Mouse (Mus musculus): ENCODE measurements at regions not wholly inside any gene's neighbourhood (a gene's known extent, or its start where the extent isn't known, plus 50 kb on each side); places are given as distances from the start of the nearest gene placed in this dataset.

- Histone ChIP-seq H3K9ac (ENCODE audit: insufficient read depth, low read depth, low read length, poor library complexity, severe bottlenecking) (no peak overlapping the region), H3K9me3 (ENCODE audit: control insufficient read depth, insufficient read depth, low read depth, low read length) (no peaks in the 10 kb centered on the region), H3K27ac (ENCODE audit: insufficient read depth, low read depth, low read length, poor library complexity, severe bottlenecking) (no peak overlapping the region), H3K4me3 (ENCODE audit: insufficient read depth in 1 of 2, low read depth in 1 of 2, low read length in 2 of 2, poor library complexity in 1 of 2, severe bottlenecking in 1 of 2) (no peak overlapping the region), H3K4me1 (ENCODE audit: control insufficient read depth in 2 of 2, insufficient read depth in 2 of 2, low read length in 2 of 2, poor library complexity in 1 of 2) (no peaks in the 10 kb centered on the region), H3K36me3 (ENCODE audit: control insufficient read depth, insufficient read depth, low read length, poor library complexity, severe bottlenecking) (no peaks in the 10 kb centered on the region)
- in situ Hi-C loops (cut with MboI; ENCODE audit: low sequenced_read_pairs in 2 of 2, unreplicated experiment in 2 of 2), result no loop called here
- no peak for DNase-seq (ENCODE audit: low read depth, low spot score)
- TF ChIP-seq MAFK (IDR thresholded peaks at IDR 0.05; ENCODE audit: insufficient read depth, low read depth, low read length), result no peak
- TF ChIP-seq CHD2 (IDR thresholded peaks at IDR 0.05; ENCODE audit: low read depth, low read length), result no peak
- TF ChIP-seq HCFC1 (IDR thresholded peaks at IDR 0.05; ENCODE audit: borderline replicate concordance, insufficient read depth, low read length), result no peak
- TF ChIP-seq ZNF384 (IDR thresholded peaks at IDR 0.05; ENCODE audit: low read depth, low read length), result no peak
- no peak for TF ChIP-seq ZC3H11A (IDR thresholded peaks at IDR 0.05; ENCODE audit: borderline replicate concordance, low read depth, low read length)
Observed at GRCm38 (mm10) chr10:43750854-43751253, 150.7 kb downstream of the Qrsl1 start.

GRCm38 (mm10) chr10:43751881-43752675, 149.5 kb downstream of the Qrsl1 start:
- Histone ChIP-seq H3K9me3 (ENCODE audit: control insufficient read depth, insufficient read depth, low read depth, low read length) (no peaks in the 10 kb centered on the region), H3K4me1 (ENCODE audit: control insufficient read depth in 2 of 2, insufficient read depth in 2 of 2, low read length in 2 of 2, poor library complexity in 1 of 2) (no peaks in the 10 kb centered on the region), H3K4me3 (ENCODE audit: insufficient read depth in 1 of 2, low read depth in 1 of 2, low read length in 2 of 2, poor library complexity in 1 of 2, severe bottlenecking in 1 of 2) (no peak overlapping the region), H3K9ac (ENCODE audit: insufficient read depth, low read depth, low read length, poor library complexity, severe bottlenecking) (no peak overlapping the region), H3K36me3 (ENCODE audit: control insufficient read depth, insufficient read depth, low read length, poor library complexity, severe bottlenecking) (no peaks in the 10 kb centered on the region), H3K27ac (ENCODE audit: insufficient read depth, low read depth, low read length, poor library complexity, severe bottlenecking) (no peak overlapping the region)
- DNase-seq (ENCODE audit: low read depth, low spot score), result no peak
- in situ Hi-C loops (cut with MboI; ENCODE audit: low sequenced_read_pairs in 2 of 2, unreplicated experiment in 2 of 2), result no loop called here
- TF ChIP-seq HCFC1 (IDR thresholded peaks at IDR 0.05; ENCODE audit: borderline replicate concordance, insufficient read depth, low read length) (no peak), MAFK (IDR thresholded peaks at IDR 0.05; ENCODE audit: insufficient read depth, low read depth, low read length) (no peak), ZNF384 (IDR thresholded peaks at IDR 0.05; ENCODE audit: low read depth, low read length) (no peak)

DNA sequence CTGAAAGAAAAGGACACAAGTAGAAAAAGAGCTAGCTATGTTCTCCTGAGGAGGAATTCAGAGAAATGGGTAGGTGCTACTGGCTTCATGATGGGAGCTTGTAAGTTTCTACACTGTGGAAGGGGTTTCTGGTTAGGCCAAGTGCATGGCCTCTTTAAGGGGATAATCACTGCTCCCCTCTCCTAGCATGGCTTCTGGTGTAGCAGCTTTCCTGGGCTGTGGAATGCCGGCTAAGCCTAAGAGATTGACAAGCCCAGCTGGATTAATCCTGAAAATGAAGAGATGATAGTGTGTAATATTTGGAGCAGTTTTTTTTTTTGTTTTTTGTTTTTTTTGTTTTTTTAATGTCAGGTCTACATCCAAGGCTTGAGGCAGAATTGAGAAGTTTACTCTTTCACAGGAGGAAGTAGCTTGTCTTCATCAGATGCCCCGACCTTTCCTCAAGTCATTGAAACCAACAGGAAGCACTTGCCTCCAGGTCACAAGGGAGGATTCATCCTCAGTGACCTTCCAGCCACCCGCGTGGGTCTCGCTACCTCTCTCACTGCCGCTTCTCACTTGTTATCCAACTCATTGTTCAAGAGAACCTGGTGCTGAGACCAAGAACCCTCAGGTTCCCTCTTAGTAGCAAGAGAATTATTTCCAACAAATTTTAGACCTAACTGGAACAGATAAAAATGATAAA, 144.5 kb downstream of the Qrsl1 start:
- Histone ChIP-seq H3K27ac (ENCODE audit: insufficient read depth, low read depth, low read length, poor library complexity, severe bottlenecking) (no peak overlapping the region), H3K4me1 (ENCODE audit: control insufficient read depth in 2 of 2, insufficient read depth in 2 of 2, low read length in 2 of 2, poor library complexity in 1 of 2) (no peaks in the 10 kb centered on the region), H3K36me3 (ENCODE audit: control insufficient read depth, insufficient read depth, low read length, poor library complexity, severe bottlenecking) (no peaks in the 10 kb centered on the region), H3K9ac (ENCODE audit: insufficient read depth, low read depth, low read length, poor library complexity, severe bottlenecking) (no peak overlapping the region), H3K4me3 (ENCODE audit: insufficient read depth in 1 of 2, low read depth in 1 of 2, low read length in 2 of 2, poor library complexity in 1 of 2, severe bottlenecking in 1 of 2) (no peak overlapping the region), H3K9me3 (ENCODE audit: control insufficient read depth, insufficient read depth, low read depth, low read length) (no peaks in the 10 kb centered on the region)
- in situ Hi-C loops (cut with MboI; ENCODE audit: low sequenced_read_pairs in 2 of 2, unreplicated experiment in 2 of 2), result no loop called here
- no peak for DNase-seq (ENCODE audit: low read depth, low spot score)
- TF ChIP-seq HCFC1 (IDR thresholded peaks at IDR 0.05; ENCODE audit: borderline replicate concordance, insufficient read depth, low read length), result no peak
- no peak for TF ChIP-seq ZNF384 (IDR thresholded peaks at IDR 0.05; ENCODE audit: low read depth, low read length)
- no peak for TF ChIP-seq ZC3H11A (IDR thresholded peaks at IDR 0.05; ENCODE audit: borderline replicate concordance, low read depth, low read length)
- no peak for TF ChIP-seq MAFK (IDR thresholded peaks at IDR 0.05; ENCODE audit: insufficient read depth, low read depth, low read length)
- TF ChIP-seq CHD2 (IDR thresholded peaks at IDR 0.05; ENCODE audit: low read depth, low read length), result no peak

DNA sequence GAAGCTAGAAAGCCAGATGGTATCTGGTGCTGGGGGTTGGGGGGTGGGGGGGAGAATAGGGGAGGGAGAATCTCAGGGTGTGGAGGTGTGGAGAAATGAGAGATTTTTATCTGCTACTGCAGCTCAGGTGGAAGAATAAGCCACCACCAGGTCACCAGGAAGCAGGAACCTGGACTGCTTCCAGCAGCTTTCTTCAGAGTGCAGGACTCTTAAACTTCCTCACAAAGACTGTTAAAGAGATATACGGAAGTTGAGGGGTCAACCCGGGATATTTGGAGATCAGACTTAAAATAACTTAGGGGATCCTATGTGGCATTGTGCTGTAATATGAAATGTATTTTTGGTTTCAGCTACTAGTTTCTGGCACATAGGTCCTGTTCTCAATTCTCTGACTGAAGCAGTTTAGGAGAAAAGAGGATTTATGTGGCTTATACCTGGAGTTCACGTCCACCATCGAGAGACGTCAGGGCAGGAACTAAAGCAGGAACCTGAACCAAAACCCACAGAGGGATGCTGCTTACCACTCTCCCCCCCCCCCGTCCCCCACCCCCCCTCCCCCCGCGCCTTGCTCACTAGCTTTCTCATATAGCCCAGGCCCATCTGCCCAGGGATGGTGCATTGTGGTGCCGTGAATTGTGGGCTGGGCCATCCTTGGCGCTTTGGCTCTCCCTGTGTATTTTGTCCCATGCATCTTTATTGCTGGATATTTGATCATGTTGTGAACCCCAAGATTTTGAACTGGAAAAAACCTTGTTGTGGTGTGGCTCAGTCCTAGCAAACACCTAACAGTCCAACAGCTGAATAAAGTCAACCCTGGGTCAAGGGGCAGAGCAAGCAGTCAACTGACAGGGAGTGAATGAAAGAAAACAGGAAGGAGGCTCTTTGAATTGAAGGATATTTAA, 143.2 kb downstream of the Qrsl1 start:
- TF ChIP-seq MAFK (IDR thresholded peaks at IDR 0.05; ENCODE audit: insufficient read depth, low read depth, low read length), result no peak
- no peak for TF ChIP-seq CHD2 (IDR thresholded peaks at IDR 0.05; ENCODE audit: low read depth, low read length)
- TF ChIP-seq ZNF384 (IDR thresholded peaks at IDR 0.05; ENCODE audit: low read depth, low read length), result no peak
- no peak for TF ChIP-seq ZC3H11A (IDR thresholded peaks at IDR 0.05; ENCODE audit: borderline replicate concordance, low read depth, low read length)
- TF ChIP-seq HCFC1 (IDR thresholded peaks at IDR 0.05; ENCODE audit: borderline replicate concordance, insufficient read depth, low read length), result no peak
- H3K9me3 ChIP-seq (ENCODE audit: control insufficient read depth, insufficient read depth, low read depth, low read length), result no peaks in the 10 kb centered on the region
- H3K9ac ChIP-seq (ENCODE audit: insufficient read depth, low read depth, low read length, poor library complexity, severe bottlenecking), result no peak overlapping the region
- no peaks in the 10 kb centered on the region for H3K36me3 ChIP-seq (ENCODE audit: control insufficient read depth, insufficient read depth, low read length, poor library complexity, severe bottlenecking)
- H3K27ac ChIP-seq (ENCODE audit: insufficient read depth, low read depth, low read length, poor library complexity, severe bottlenecking), result no peak overlapping the region
- no peak overlapping the region for H3K4me3 ChIP-seq (ENCODE audit: insufficient read depth in 1 of 2, low read depth in 1 of 2, low read length in 2 of 2, poor library complexity in 1 of 2, severe bottlenecking in 1 of 2)
- DNase-seq (ENCODE audit: low read depth, low spot score), result no peak
- in situ Hi-C loops (cut with MboI; ENCODE audit: low sequenced_read_pairs in 2 of 2, unreplicated experiment in 2 of 2), result no loop called here
- no peaks in the 10 kb centered on the region for H3K4me1 ChIP-seq (ENCODE audit: control insufficient read depth in 2 of 2, insufficient read depth in 2 of 2, low read length in 2 of 2, poor library complexity in 1 of 2)

All from ES-E14 (cell line).